Mouse (Mus musculus) liver, adult 2 months (tissue): ENCODE results near the gene Pprc1. TPM values are rescaled to one million over a fixed set of nuclear protein-coding genes. Genes with fewer than 3 reads are reported as not detected.

ENCODE experiments used
- DNase-seq: peaks from one replicate; pipeline ENCODE4 v3.0.0-alpha.2; 2011; ENCODE audit warnings: low read depth, low spot score; ENCODE audit errors: extremely low read depth
- H3K27ac ChIP-seq: fragments of 200-500 bp; replicated peaks from 2 replicates; pipeline ENCODE4 v1.5.1; 2012; ENCODE audit warnings: low read depth, mild to moderate bottlenecking, control low read depth, inconsistent platforms, low read length; ENCODE audit not compliant: insufficient read depth
- H3K27me3 ChIP-seq: fragments of 200-500 bp; 2 replicates; pipeline ENCODE4 v1.6.1; 2012; ENCODE audit warnings: mild to moderate bottlenecking, moderate library complexity, low read length, inconsistent platforms; ENCODE audit not compliant: control insufficient read depth, insufficient read depth
- H3K36me3 ChIP-seq: fragments of 200-500 bp; 2 replicates; pipeline ENCODE4 v1.6.1; 2012; ENCODE audit warnings: low read length, inconsistent platforms; ENCODE audit not compliant: control insufficient read depth, insufficient read depth
- H3K4me1 ChIP-seq: fragments of 200-500 bp; 2 replicates; pipeline ENCODE4 v1.6.1; 2011; ENCODE audit warnings: low read length; ENCODE audit not compliant: control insufficient read depth, insufficient read depth
- H3K4me3 ChIP-seq: fragments of 200-500 bp; 2 replicates; pipeline ENCODE4 v1.5.1; 2011; ENCODE audit warnings: low read depth, mild to moderate bottlenecking, control low read depth, low read length, moderate library complexity; ENCODE audit not compliant: insufficient read depth
- H3K79me2 ChIP-seq: fragments of 200-500 bp; 2 replicates; pipeline ENCODE4 v1.6.1; 2012; ENCODE audit warnings: inconsistent platforms, mild to moderate bottlenecking, low read length, moderate library complexity; ENCODE audit not compliant: control insufficient read depth, insufficient read depth
- H3K9ac ChIP-seq: fragments of 200-500 bp; 2 replicates; pipeline ENCODE4 v1.6.1; 2012; ENCODE audit warnings: low read depth, mild to moderate bottlenecking, control low read depth, inconsistent platforms, low read length
- CTCF ChIP-seq: fragments of 200-500 bp; IDR thresholded peaks from 2 replicates; pipeline ENCODE4 v1.5.1; 2011; ENCODE audit warnings: low read depth, low read length, control low read depth
- POLR2A ChIP-seq: fragments of 200-500 bp; IDR thresholded peaks from 2 replicates; pipeline ENCODE4 v1.6.1; 2011; ENCODE audit warnings: low read length, control low read depth; ENCODE audit not compliant: insufficient read depth; ENCODE audit errors: extremely low read depth
- WGBS: fragments of 180-500 bp; shearing (Covaris S2); methylation state at CpG from one replicate; pipeline ENCODE4 v1.1.7; 2018; 5-methylcytosine and 5-hydroxymethylcytosine counted together
- polyA plus RNA-seq: library from polyadenylated mRNA; depleted of rRNA; stranded (reverse); fragments of >200 nt; gene quantifications from 2 replicates; pipeline ENCODE4 v1.2.3, GENCODE M21; 2012; rRNA removed
- total RNA-seq: library from RNA; depleted of rRNA; stranded (reverse); fragments of >200 nt; gene quantifications from 2 replicates; pipeline ENCODE4 v1.2.3, GENCODE M21; 2014; rRNA removed

The Pprc1 gene
- total RNA-seq, result 1.1 and 2.1 TPM in 2 replicates
- 5.0 and 11.7 TPM in 2 replicates for polyA plus RNA-seq

DNA sequence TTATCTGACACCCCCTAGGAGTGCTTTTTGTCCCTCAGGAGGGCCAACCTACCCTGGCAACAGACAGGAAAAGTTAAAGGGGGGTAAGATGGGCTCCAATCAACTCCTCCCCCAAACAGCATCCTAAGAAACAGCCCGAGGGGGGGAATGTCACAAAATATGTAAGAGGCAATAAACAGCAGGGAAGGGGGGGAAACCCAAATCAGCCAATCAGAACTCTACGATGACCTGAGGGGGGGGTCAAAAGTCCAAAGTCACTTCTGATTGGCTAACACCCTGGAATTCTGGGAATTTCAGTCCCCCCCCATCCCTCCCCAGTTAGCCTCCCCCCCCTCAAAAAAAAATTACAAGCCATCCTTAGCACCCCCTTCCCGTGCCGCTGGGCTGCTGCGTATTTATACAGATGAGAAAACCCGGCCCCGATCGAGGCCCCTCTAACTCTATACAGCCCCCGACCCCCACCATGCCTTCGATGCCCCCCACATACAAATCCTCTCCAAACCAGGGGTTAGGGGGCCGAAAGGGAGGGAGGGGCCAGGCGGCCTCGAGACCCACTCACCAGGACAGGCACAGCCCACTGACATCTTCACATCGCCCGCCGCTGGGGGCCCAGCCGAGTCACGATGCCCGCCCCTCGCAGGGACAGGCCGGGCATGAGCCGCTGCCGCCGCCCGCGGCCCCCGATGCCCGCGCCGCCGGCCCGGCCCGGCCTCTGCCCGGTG, at the start of gene Pprc1:
Pprc1 (plus strand) TSS at position 616 of the 722 bp plus-strand sequence.
- no peaks in the 10 kb centered on the region for H3K27me3 ChIP-seq
- peak within 1 kb of the TSS; percentile 79 for H3K4me3 ChIP-seq
- H3K9ac ChIP-seq, result peak within 1 kb of the TSS; percentile 81
- under 1% methylated on average over 34 of the region's 34 CpGs for WGBS
- peak within 1 kb of the TSS; percentile 86 for H3K27ac ChIP-seq
- TF ChIP-seq POLR2A (no peak), CTCF (no peak)
- H3K79me2 ChIP-seq, result peaks cover 14% of the 10 kb centered on the region; the same call in 1 of the 2 replicates
- peak; percentile 39 for DNase-seq
- no peaks in the 10 kb centered on the region for H3K36me3 ChIP-seq
- peaks cover 17% of the 10 kb centered on the region for H3K4me1 ChIP-seq

DNA sequence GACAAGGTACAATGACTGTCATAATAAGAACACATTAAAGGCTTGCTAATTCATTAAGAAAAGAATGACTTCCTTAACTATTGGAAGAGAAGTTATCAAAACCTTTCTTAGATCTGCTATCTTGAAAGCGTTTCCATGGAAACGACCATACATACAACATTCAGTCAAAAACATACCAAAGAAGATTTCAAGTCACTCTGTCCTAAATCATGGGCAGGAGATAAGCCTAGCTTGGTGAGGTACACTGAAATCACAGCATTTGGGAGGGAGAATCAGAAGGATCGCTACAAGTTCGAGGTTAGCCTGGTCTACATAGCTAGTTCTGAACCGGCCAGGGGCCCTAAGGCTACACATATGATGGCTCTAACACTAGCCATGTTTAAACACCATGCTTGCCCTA, 47.3 kb upstream of the Pprc1 start:
- WGBS, result 48% methylated on average over 5 of the region's 5 CpGs
- Histone ChIP-seq H3K36me3 (no peaks in the 10 kb centered on the region), H3K9ac (peak overlapping the region; percentile 77), H3K27me3 (no peaks in the 10 kb centered on the region), H3K27ac (peak overlapping the region; percentile 88), H3K79me2 (no peaks in the 10 kb centered on the region), H3K4me1 (peaks cover 2% of the 10 kb centered on the region; the same call in 1 of the 2 replicates), H3K4me3 (peak overlapping the region; percentile 68)
- TF ChIP-seq POLR2A (no peak), CTCF (no peak)
- DNase-seq, result no peak

DNA sequence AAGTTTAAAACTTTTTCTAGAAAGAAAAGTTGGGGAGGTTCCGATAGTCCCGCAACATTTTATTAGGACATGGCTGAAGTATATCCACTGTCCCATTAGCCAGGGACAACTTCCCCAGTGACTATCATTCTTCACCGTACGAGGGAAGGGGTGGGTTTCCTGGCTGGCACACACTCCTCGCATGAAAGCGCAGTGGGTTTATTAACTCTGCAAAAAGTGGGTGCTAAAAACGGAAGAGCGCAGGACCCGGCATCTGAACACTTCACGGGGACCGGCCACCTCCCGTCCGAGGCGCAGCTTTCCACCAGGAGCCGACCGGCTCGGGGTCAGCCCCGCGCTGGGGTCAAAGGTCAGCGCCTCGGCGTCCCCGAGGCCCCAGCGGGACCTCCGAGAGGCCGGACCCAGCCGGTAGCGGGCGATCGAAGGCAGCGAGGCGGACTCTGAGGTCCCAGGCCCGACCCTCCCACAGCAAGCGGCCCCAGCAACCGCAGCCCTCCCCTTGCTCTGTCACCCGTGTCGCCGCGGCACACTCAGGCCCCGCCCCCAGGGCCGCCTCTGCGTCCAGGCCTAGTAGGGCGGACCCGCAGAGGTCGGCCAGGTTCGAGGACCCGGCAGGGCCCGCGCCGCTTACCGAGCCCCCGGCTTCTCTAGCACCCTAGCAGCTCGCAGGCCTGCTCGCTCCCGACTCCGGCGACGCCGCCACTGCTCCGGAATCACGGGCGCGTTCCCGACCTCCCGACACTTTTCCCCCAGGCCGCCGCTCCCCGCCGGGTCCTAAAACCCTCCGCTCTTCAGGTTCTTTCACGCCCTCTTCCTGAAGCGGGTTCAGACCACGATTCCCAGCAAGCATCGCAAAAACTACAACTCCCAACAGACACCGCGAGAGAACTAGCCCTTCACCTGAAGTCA, 46.6 kb upstream of the Pprc1 start, which contains the start of gene Armh3:
Armh3 (minus strand) TSS at position 704 of the 909 bp plus-strand sequence.
- peak within 1 kb of the TSS; percentile 68 for H3K4me3 ChIP-seq
- WGBS, result under 1% methylated on average over 73 of the region's 76 CpGs

DNA sequence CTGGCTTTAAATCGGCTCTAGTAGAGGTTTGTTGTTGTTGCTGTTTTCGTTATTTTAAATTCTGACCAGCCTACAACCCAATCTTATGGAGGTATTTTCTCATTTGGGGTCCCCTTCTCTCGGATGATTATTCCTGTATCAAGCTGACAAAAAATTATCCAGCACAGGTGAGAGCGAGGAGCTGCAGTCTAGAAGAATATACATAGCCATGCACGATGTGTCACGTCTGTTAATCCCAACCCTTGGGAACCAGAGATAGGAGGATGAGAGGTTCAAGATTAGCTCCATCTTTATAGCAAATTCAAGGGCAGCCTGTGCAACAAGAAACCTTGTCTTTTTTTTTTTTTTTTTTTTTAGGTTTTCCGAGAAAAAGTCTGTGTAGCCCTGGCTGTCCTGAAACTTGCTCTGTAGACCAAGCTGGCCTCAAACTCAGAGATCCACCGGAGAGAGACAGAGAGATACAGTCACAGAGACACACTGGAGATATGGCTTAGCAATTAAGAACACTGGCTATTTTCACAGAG, 45.9 kb upstream of the Pprc1 start:
- peaks cover 2% of the 10 kb centered on the region; the same call in 1 of the 2 replicates for H3K4me1 ChIP-seq
- H3K27me3 ChIP-seq, result no peaks in the 10 kb centered on the region
- peak overlapping the region; percentile 68 for H3K4me3 ChIP-seq
- no peaks in the 10 kb centered on the region for H3K36me3 ChIP-seq
- peak overlapping the region; percentile 19 for H3K9ac ChIP-seq
- no peak overlapping the region for H3K27ac ChIP-seq
- no peak for TF ChIP-seq CTCF
- TF ChIP-seq POLR2A, result 0 out of 2 replicates have a peak, but pooled peaks have one; percentile 27
- 7% methylated on average over 8 of the region's 8 CpGs for WGBS
- H3K79me2 ChIP-seq, result peaks cover 3% of the 10 kb centered on the region; the same call in 1 of the 2 replicates
- no peak for DNase-seq

More for the DNA sequence above, 46.6 kb upstream of the Pprc1 start, which contains the start of gene Armh3:
- no peaks in the 10 kb centered on the region for H3K27me3 ChIP-seq
- peak within 1 kb of the TSS; percentile 88 for H3K27ac ChIP-seq
- no peaks in the 10 kb centered on the region for H3K36me3 ChIP-seq
- peak within 1 kb of the TSS; percentile 77 for H3K9ac ChIP-seq
- H3K4me1 ChIP-seq, result peaks cover 2% of the 10 kb centered on the region; the same call in 1 of the 2 replicates
- peak; percentile 96 for DNase-seq
- no peaks in the 10 kb centered on the region for H3K79me2 ChIP-seq
- TF ChIP-seq POLR2A, result no peak
- TF ChIP-seq CTCF, result no peak

DNA sequence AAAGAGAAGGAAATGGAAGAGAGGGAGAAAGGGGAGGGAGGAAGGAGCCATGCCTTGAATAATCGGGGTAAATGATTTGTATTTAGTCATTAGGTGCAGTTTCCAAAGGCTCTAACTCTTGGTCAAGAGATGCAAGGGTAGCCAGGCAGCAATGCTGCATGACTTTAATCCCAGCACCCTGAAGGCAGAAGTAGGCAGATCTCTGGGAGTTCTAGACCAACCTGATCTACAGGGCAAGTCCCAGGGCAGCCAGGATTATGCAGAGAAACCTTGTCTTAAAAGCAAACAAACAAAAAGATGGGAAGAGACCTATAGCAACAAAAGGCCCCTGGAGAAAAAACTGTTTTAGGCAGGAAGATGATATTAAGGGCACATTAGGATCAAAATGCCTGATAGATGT, 45.3 kb upstream of the Pprc1 start:
- peaks cover 5% of the 10 kb centered on the region; the same call in 1 of the 2 replicates for H3K79me2 ChIP-seq
- TF ChIP-seq POLR2A (no peak), CTCF (no peak)
- H3K9ac ChIP-seq, result no peak overlapping the region
- WGBS, result 78% methylated on average over 1 of the region's 1 CpGs
- DNase-seq, result no peak
- H3K36me3 ChIP-seq, result no peaks in the 10 kb centered on the region
- H3K27ac ChIP-seq, result no peak overlapping the region
- no peak overlapping the region for H3K4me3 ChIP-seq
- no peaks in the 10 kb centered on the region for H3K27me3 ChIP-seq
- H3K4me1 ChIP-seq, result peaks cover 7% of the 10 kb centered on the region; the same call in 1 of the 2 replicates
